In genomic region chr10:118057516-118057915, GRCm38 (mm10) we compare ENCODE assay signal across 26 mouse cellular contexts.
DNase-seq lines count a peak whose midpoint lies in the region; ATAC-seq lines count a peak whose summit lies in the region.
"Had no signal": no experiment of that assay in that cellular context is flagged by ENCODE, and none has a peak within 500 bp of the region (broad histone marks: within the 10 kb centered on the region; RNA-seq: fewer than 3 reads in every experiment).

No protein-coding gene starts in this region.

- no peaks in the 10 kb centered on the region for H3K4me1 ChIP-seq in forebrain, embryonic 11.5 days (replicated peaks; ENCODE audit: control insufficient read depth, insufficient read depth, low read length)
- peaks cover 12% of the 10 kb centered on the region for H3K4me1 ChIP-seq in forebrain, embryonic 12.5 days
- H3K4me1 ChIP-seq in megakaryocyte, embryonic 14.5 days: peaks cover 32% of the 10 kb centered on the region
- H3K4me1 ChIP-seq in intestine, embryonic 16.5 days (ENCODE audit: control insufficient read depth, insufficient read depth, low read length): no peaks in the 10 kb centered on the region
- H3K4me1 ChIP-seq: embryonic facial prominence, embryonic 13.5 days; kidney, embryonic 15.5 days; lung, embryonic 15.5 days had no signal

- no peak overlapping the region for H3K9ac ChIP-seq in forebrain, embryonic 11.5 days (ENCODE audit: low read length)
- no peak overlapping the region for H3K9ac ChIP-seq in forebrain, embryonic 12.5 days
- H3K9ac ChIP-seq in intestine, embryonic 16.5 days (ENCODE audit: low read depth, low read length): no peak overlapping the region
- H3K9ac ChIP-seq: embryonic facial prominence, embryonic 13.5 days; heart, embryonic 12.5 days; kidney, embryonic 15.5 days; limb, embryonic 13.5 days; liver, embryonic 14.5 days; lung, embryonic 15.5 days had no signal

- no peak overlapping the region for H3K27ac ChIP-seq in forebrain, embryonic 11.5 days (ENCODE audit: low read depth, low read length)
- H3K27ac ChIP-seq in forebrain, embryonic 12.5 days: no peak overlapping the region
- no peak overlapping the region for H3K27ac ChIP-seq in intestine, embryonic 16.5 days (ENCODE audit: low read length)
- H3K27ac ChIP-seq: embryonic facial prominence, embryonic 13.5 days; kidney, embryonic 15.5 days; limb, embryonic 13.5 days; liver, embryonic 14.5 days had no signal

- H3K27me3 ChIP-seq in forebrain, embryonic 11.5 days (ENCODE audit: control insufficient read depth, insufficient read depth, low read length): no peaks in the 10 kb centered on the region
- peaks cover 8% of the 10 kb centered on the region for H3K27me3 ChIP-seq in forebrain, embryonic 12.5 days
- H3K27me3 ChIP-seq in megakaryocyte, embryonic 14.5 days (replicated peaks): no peaks in the 10 kb centered on the region
- no peaks in the 10 kb centered on the region for H3K27me3 ChIP-seq in intestine, embryonic 16.5 days (replicated peaks; ENCODE audit: control insufficient read depth, insufficient read depth, low read length)
- H3K27me3 ChIP-seq: CH12.LX; embryonic facial prominence, embryonic 13.5 days; heart, embryonic 12.5 days; kidney, embryonic 15.5 days; limb, embryonic 13.5 days; lung, embryonic 15.5 days had no signal

- H3K4me3 ChIP-seq in forebrain, embryonic 11.5 days (ENCODE audit: low read depth, low read length): no peak overlapping the region
- H3K4me3 ChIP-seq in forebrain, embryonic 12.5 days (replicated peaks): no peak overlapping the region
- H3K4me3 ChIP-seq in megakaryocyte, embryonic 14.5 days (replicated peaks): peak overlapping the region; percentile 10
- H3K4me3 ChIP-seq in intestine, embryonic 16.5 days (ENCODE audit: low read length): no peak overlapping the region
- H3K4me3 ChIP-seq: embryonic facial prominence, embryonic 13.5 days; erythroblast, embryonic 14.5 days; heart, embryonic 12.5 days; kidney, embryonic 15.5 days; limb, embryonic 13.5 days; lung, embryonic 15.5 days had no signal

- peak; percentile 36 for DNase-seq in forebrain, embryonic 11.5 days (ENCODE audit: low spot score)
- DNase-seq in naive thymus-derived CD4-positive, alpha-beta T cell, adult 2 months (ENCODE audit: low read depth): peak; percentile 80
- DNase-seq in thymus, postnatal 14 days: peak; percentile 51
- DNase-seq in embryo, embryonic 10 days (ENCODE audit: low spot score): no peak
- DNase-seq: adrenal gland, adult 8-10 months; cerebellum, adult 2 months; cerebellum, postnatal 25 days; embryo, embryonic 11 days; gastrocnemius, postnatal 25 days; heart, adult 18-20 months; heart, postnatal 10 days had no signal

- H3K9me3 ChIP-seq in forebrain, embryonic 11.5 days (ENCODE audit: control insufficient read depth, low read length): no peaks in the 10 kb centered on the region
- 0 out of 2 replicates have a peak, but pooled peaks cover 5% of the 10 kb centered on the region for H3K9me3 ChIP-seq in forebrain, embryonic 12.5 days
- peaks cover 24% of the 10 kb centered on the region for H3K9me3 ChIP-seq in megakaryocyte, embryonic 14.5 days
- H3K9me3 ChIP-seq in intestine, embryonic 16.5 days (ENCODE audit: control insufficient read depth, low read length): no peaks in the 10 kb centered on the region
- H3K9me3 ChIP-seq: embryonic facial prominence, embryonic 13.5 days; kidney, embryonic 15.5 days; limb, embryonic 13.5 days; lung, embryonic 15.5 days had no signal

- H3K36me3 ChIP-seq in forebrain, embryonic 11.5 days (ENCODE audit: control insufficient read depth, insufficient read depth, low read length): no peaks in the 10 kb centered on the region
- no peaks in the 10 kb centered on the region for H3K36me3 ChIP-seq in forebrain, embryonic 12.5 days (replicated peaks)
- peaks cover 24% of the 10 kb centered on the region for H3K36me3 ChIP-seq in megakaryocyte, embryonic 14.5 days (replicated peaks; ENCODE audit: low read length)
- H3K36me3 ChIP-seq in intestine, embryonic 16.5 days (ENCODE audit: control insufficient read depth, insufficient read depth, low read length): no peaks in the 10 kb centered on the region
- H3K36me3 ChIP-seq: embryonic facial prominence, embryonic 13.5 days; G1E; heart, embryonic 12.5 days; kidney, embryonic 15.5 days; limb, embryonic 13.5 days; lung, embryonic 15.5 days had no signal

- no peak overlapping the region for H3K4me2 ChIP-seq in forebrain, embryonic 11.5 days (ENCODE audit: low read depth, low read length, severe bottlenecking)
- no peak overlapping the region for H3K4me2 ChIP-seq in forebrain, embryonic 12.5 days
- H3K4me2 ChIP-seq in intestine, embryonic 16.5 days (ENCODE audit: low read depth, low read length): no peak overlapping the region
- H3K4me2 ChIP-seq: embryonic facial prominence, embryonic 13.5 days; heart, embryonic 12.5 days; kidney, embryonic 15.5 days; lung, embryonic 15.5 days had no signal

- 78% methylated on average over 3 of the region's 3 CpGs for WGBS in forebrain, embryonic 11.5 days
- 71% methylated on average over 3 of the region's 3 CpGs for WGBS in forebrain, embryonic 12.5 days
- WGBS in intestine, embryonic 16.5 days: 81% methylated on average over 3 of the region's 3 CpGs

- ATAC-seq in forebrain, embryonic 11.5 days (replicated peaks; ENCODE audit: low FRiP score): no peak
- no peak for ATAC-seq in forebrain, embryonic 12.5 days (ENCODE audit: low FRiP score)
- no peak for ATAC-seq in megakaryocyte, adult 5-6 weeks (ENCODE audit: poor library complexity, severe bottlenecking)
- ATAC-seq in intestine, embryonic 16.5 days: no peak
- ATAC-seq: activated CD4-positive, CD25-positive, alpha-beta regulatory T cell, adult 4 months; intestine, postnatal 0 days had no signal
